Mouse (Mus musculus): ENCODE results near the gene Rspo1. TPM values are rescaled to one million over a fixed set of nuclear protein-coding genes. Genes with fewer than 3 reads are reported as not detected.
A peak's percentile ranks its signal among the peaks of the same experiment; 100 is the strongest.
"Not testable (repeated sequence)": the region's sequence is repeated elsewhere in the genome, so short reads cannot be mapped to it uniquely, and the experiment has no call there.

Gene Rspo1
- total RNA-seq (2018; cell fraction: chromatin; rRNA removed) = 1 to 10 TPM in 1 of 26 experiments, not detected in 25; 1.8 TPM
- under 1 TPM in 2 of 26 experiments, not detected in 24; 0.07 to 0.08 TPM for total RNA-seq (2018; cell fraction: cytosol; rRNA removed)
- total RNA-seq (2018; cell fraction: nucleus; rRNA removed) = under 1 TPM in 1 of 26 experiments, not detected in 25; 0.48 TPM
- not detected in 3 replicates for polyA plus RNA-seq (2018)

GRCm38 (mm10) chr4:124985671-124986602 lies at the start of gene Rspo1:
TSS of gene Rspo1 (plus strand) at chr4:124986430.
- Histone ChIP-seq H3K27ac (no peak within 1 kb of the TSS), H3K79me2 (ENCODE audit: inconsistent target) (no peaks in the 10 kb centered on the region), H3K36me3 (ENCODE audit: inconsistent target) (no peaks in the 10 kb centered on the region), H3K4me3 (ENCODE audit: inconsistent target) (no peak within 1 kb of the TSS)
- 4% methylated on average over 62 of the region's 62 CpGs for WGBS (ENCODE audit: missing documents)

- WGBS (ENCODE audit: missing documents) = under 1% methylated on average over 52 of the region's 52 CpGs
Observed at GRCm38 (mm10) chr4:124936613-124937471, 49.4 kb upstream of the Rspo1 start, which contains the start of gene 9930104L06Rik. TSS of gene 9930104L06Rik (plus strand) at chr4:124937048.

GRCm38 (mm10) chr4:124939211-124939610 lies 47.0 kb upstream of the Rspo1 start, which contains the start of gene Cdca8:
TSS of gene Cdca8 (minus strand) at chr4:124939311.
- not testable (repeated sequence) for H3K4me3 ChIP-seq (ENCODE audit: inconsistent target); H3K27ac ChIP-seq
- WGBS (ENCODE audit: missing documents) = 91% methylated on average over 2 of the region's 4 CpGs
- H3K36me3 ChIP-seq (ENCODE audit: inconsistent target) = peaks cover 25% of the 10 kb centered on the region; the same call in 1 of the 2 replicates
- H3K79me2 ChIP-seq (ENCODE audit: inconsistent target) = peaks cover 37% of the 10 kb centered on the region

More at GRCm38 (mm10) chr4:124936613-124937471, 49.4 kb upstream of the Rspo1 start, which contains the start of gene 9930104L06Rik:
- Histone ChIP-seq H3K79me2 (ENCODE audit: inconsistent target) (peaks cover 37% of the 10 kb centered on the region), H3K27ac (peak within 1 kb of the TSS; percentile 60), H3K4me3 (ENCODE audit: inconsistent target) (peak within 1 kb of the TSS; percentile 97), H3K36me3 (ENCODE audit: inconsistent target) (peaks cover 17% of the 10 kb centered on the region; the same call in 1 of the 2 replicates)

GRCm38 (mm10) chr4:124943022-124943421 lies 43.2 kb upstream of the Rspo1 start:
- Histone ChIP-seq H3K27ac (no peak overlapping the region), H3K36me3 (ENCODE audit: inconsistent target) (peaks cover 25% of the 10 kb centered on the region; the same call in 1 of the 2 replicates), H3K4me3 (ENCODE audit: inconsistent target) (no peak overlapping the region), H3K79me2 (ENCODE audit: inconsistent target) (peaks cover 7% of the 10 kb centered on the region)
- WGBS (ENCODE audit: missing documents) = 0% methylated on average over 4 of the region's 4 CpGs

GRCm38 (mm10) chr4:124943781-124944180 lies 42.4 kb upstream of the Rspo1 start:
- no peak overlapping the region for H3K27ac ChIP-seq
- WGBS (ENCODE audit: missing documents) = 97% methylated on average over 5 of the region's 5 CpGs
- H3K4me3 ChIP-seq (ENCODE audit: inconsistent target) = no peak overlapping the region
- no peaks in the 10 kb centered on the region; the same call in 1 of the 2 replicates for H3K79me2 ChIP-seq (ENCODE audit: inconsistent target)
- H3K36me3 ChIP-seq (ENCODE audit: inconsistent target) = peaks cover 25% of the 10 kb centered on the region; the same call in 1 of the 2 replicates

GRCm38 (mm10) chr4:124944961-124945360 lies 41.3 kb upstream of the Rspo1 start:
- H3K36me3 ChIP-seq (ENCODE audit: inconsistent target) = peaks cover 21% of the 10 kb centered on the region; the same call in 1 of the 2 replicates
- no peak overlapping the region for H3K27ac ChIP-seq
- no peak overlapping the region for H3K4me3 ChIP-seq (ENCODE audit: inconsistent target)
- H3K79me2 ChIP-seq (ENCODE audit: inconsistent target) = no peaks in the 10 kb centered on the region
- WGBS (ENCODE audit: missing documents) = 63% methylated on average over 2 of the region's 2 CpGs

GRCm38 (mm10) chr4:124949488-124949887 lies 36.7 kb upstream of the Rspo1 start:
- Histone ChIP-seq H3K36me3 (ENCODE audit: inconsistent target) (no peaks in the 10 kb centered on the region), H3K79me2 (ENCODE audit: inconsistent target) (no peaks in the 10 kb centered on the region), H3K27ac (no peak overlapping the region), H3K4me3 (ENCODE audit: inconsistent target) (no peak overlapping the region)
- 91% methylated on average over 3 of the region's 3 CpGs for WGBS (ENCODE audit: missing documents)

GRCm38 (mm10) chr4:124950181-124951035 lies 35.8 kb upstream of the Rspo1 start:
- no peaks in the 10 kb centered on the region for H3K36me3 ChIP-seq (ENCODE audit: inconsistent target)
- 91% methylated on average over 20 of the region's 21 CpGs for WGBS (ENCODE audit: missing documents)
- no peak overlapping the region for H3K27ac ChIP-seq
- H3K4me3 ChIP-seq (ENCODE audit: inconsistent target) = no peak overlapping the region
- no peaks in the 10 kb centered on the region for H3K79me2 ChIP-seq (ENCODE audit: inconsistent target)

- 42% methylated on average over 10 of the region's 10 CpGs for WGBS (ENCODE audit: missing documents)
- Histone ChIP-seq H3K36me3 (ENCODE audit: inconsistent target) (no peaks in the 10 kb centered on the region), H3K79me2 (ENCODE audit: inconsistent target) (no peaks in the 10 kb centered on the region), H3K27ac (no peak overlapping the region), H3K4me3 (ENCODE audit: inconsistent target) (no peak overlapping the region)
Observed at GRCm38 (mm10) chr4:124951036-124951433, 35.2 kb upstream of the Rspo1 start.

- no peak overlapping the region for H3K27ac ChIP-seq
- no peaks in the 10 kb centered on the region for H3K36me3 ChIP-seq (ENCODE audit: inconsistent target)
- no peak overlapping the region for H3K4me3 ChIP-seq (ENCODE audit: inconsistent target)
- no peaks in the 10 kb centered on the region for H3K79me2 ChIP-seq (ENCODE audit: inconsistent target)
- 57% methylated on average over 4 of the region's 4 CpGs for WGBS (ENCODE audit: missing documents)
Observed at GRCm38 (mm10) chr4:124953546-124953945, 32.7 kb upstream of the Rspo1 start.

- Histone ChIP-seq H3K79me2 (ENCODE audit: inconsistent target) (no peaks in the 10 kb centered on the region), H3K36me3 (ENCODE audit: inconsistent target) (no peaks in the 10 kb centered on the region), H3K27ac (no peak overlapping the region), H3K4me3 (ENCODE audit: inconsistent target) (no peak overlapping the region)
- 95% methylated on average over 2 of the region's 2 CpGs for WGBS (ENCODE audit: missing documents)
Observed at GRCm38 (mm10) chr4:124957284-124957683, 28.9 kb upstream of the Rspo1 start.

GRCm38 (mm10) chr4:124959062-124959461 lies 27.2 kb upstream of the Rspo1 start:
- H3K79me2 ChIP-seq (ENCODE audit: inconsistent target) = no peaks in the 10 kb centered on the region
- 65% methylated on average over 10 of the region's 11 CpGs for WGBS (ENCODE audit: missing documents)
- no peaks in the 10 kb centered on the region for H3K36me3 ChIP-seq (ENCODE audit: inconsistent target)
- H3K27ac ChIP-seq = no peak overlapping the region
- no peak overlapping the region for H3K4me3 ChIP-seq (ENCODE audit: inconsistent target)

- Histone ChIP-seq H3K27ac (no peak overlapping the region), H3K79me2 (ENCODE audit: inconsistent target) (no peaks in the 10 kb centered on the region), H3K36me3 (ENCODE audit: inconsistent target) (no peaks in the 10 kb centered on the region), H3K4me3 (ENCODE audit: inconsistent target) (no peak overlapping the region)
- WGBS (ENCODE audit: missing documents) = 26% methylated on average over 11 of the region's 11 CpGs
Observed at GRCm38 (mm10) chr4:124960940-124961339, 25.3 kb upstream of the Rspo1 start.

Data from macrophage (primary cell).